Mouse (Mus musculus) limb, embryonic 12.5 days (tissue): ENCODE results near the gene Camta1. TPM values are rescaled to one million over a fixed set of nuclear protein-coding genes. Genes with fewer than 3 reads are reported as not detected.

Source experiments
- ATAC-seq: fragments of 200-750 bp; cut with Nextera tagmentation; 2 replicates; pipeline ENCODE4 v1.8.0; 2017; ENCODE audit warnings: low read depth, moderate TSS enrichment; ENCODE audit not compliant: insufficient number of reproducible peaks, insufficient read depth, low FRiP score, low TSS enrichment
- H3K27ac ChIP-seq: fragments of 300-500 bp; sonication (generic); 2 replicates; pipeline ENCODE4 v1.5.1; 2016; ENCODE audit warnings: mild to moderate bottlenecking, moderate library complexity
- H3K27me3 ChIP-seq: fragments of 300-500 bp; sonication (generic); 2 replicates; pipeline ENCODE4 v1.6.1; 2016; ENCODE audit warnings: mild to moderate bottlenecking, moderate library complexity
- H3K36me3 ChIP-seq: fragments of 300-500 bp; sonication (generic); 2 replicates; pipeline ENCODE4 v1.6.1; 2016; ENCODE audit warnings: mild to moderate bottlenecking, moderate library complexity
- H3K4me1 ChIP-seq: fragments of 300-500 bp; sonication (generic); replicated peaks from 2 replicates; pipeline ENCODE4 v1.6.1; 2016
- H3K4me2 ChIP-seq: fragments of 300-500 bp; sonication (generic); 2 replicates; pipeline ENCODE4 v1.6.1; 2016; ENCODE audit warnings: mild to moderate bottlenecking, moderate library complexity
- H3K4me3 ChIP-seq: fragments of 300-500 bp; sonication (generic); replicated peaks from 2 replicates; pipeline ENCODE4 v1.5.1; 2016; ENCODE audit warnings: mild to moderate bottlenecking
- H3K9ac ChIP-seq: fragments of 300-500 bp; sonication (generic); replicated peaks from 2 replicates; pipeline ENCODE4 v1.6.1; 2016; ENCODE audit warnings: mild to moderate bottlenecking, moderate library complexity
- H3K9me3 ChIP-seq: fragments of 300-500 bp; sonication (generic); 2 replicates; pipeline ENCODE4 v1.6.1; 2016; ENCODE audit warnings: mild to moderate bottlenecking, moderate library complexity
- WGBS: fragments of 180-500 bp; shearing (Covaris S2); methylation state at CpG from one replicate; pipeline ENCODE4 v1.1.7; 2016; 5-methylcytosine and 5-hydroxymethylcytosine counted together
- polyA plus RNA-seq: library from polyadenylated mRNA; unstranded; fragments of >200 nt; fragmentation: Nextera tagmentation; extraction: Ambion mirVana; gene quantifications from 2 replicates; pipeline ENCODE4 v1.2.1, GENCODE M21; 2016

The Camta1 gene
- polyA plus RNA-seq, 1 experiment from 2014 or later: 106 TPM

DNA sequence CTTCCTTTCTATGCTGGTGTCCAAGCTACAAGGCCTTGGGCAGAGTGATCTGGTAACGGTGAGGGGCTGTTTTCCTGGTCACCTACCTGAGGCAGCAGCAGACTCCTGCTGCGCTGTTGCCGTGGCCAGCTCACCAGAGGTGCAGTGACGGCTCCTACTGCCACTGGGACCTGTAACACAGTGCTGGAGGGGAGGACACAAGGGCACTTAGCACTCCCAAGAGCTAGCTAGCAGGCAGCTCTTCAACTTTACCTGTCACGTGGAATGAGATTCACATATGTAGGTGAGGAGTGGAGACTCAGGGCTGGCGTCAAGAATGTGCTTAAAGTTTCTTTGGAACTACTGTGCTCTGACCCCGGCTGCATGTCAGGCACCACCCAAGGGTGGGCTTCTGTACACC, 851.4 kb downstream of the Camta1 start:
- WGBS: 82% methylated on average over 7 of the region's 7 CpGs
- no peak overlapping the region for H3K4me2 ChIP-seq
- no peak overlapping the region for H3K27ac ChIP-seq
- peaks cover 39% of the 10 kb centered on the region for H3K36me3 ChIP-seq
- H3K27me3 ChIP-seq: no peaks in the 10 kb centered on the region
- H3K9ac ChIP-seq: no peak overlapping the region
- no peaks in the 10 kb centered on the region for H3K9me3 ChIP-seq
- H3K4me3 ChIP-seq: no peak overlapping the region
- H3K4me1 ChIP-seq: no peaks in the 10 kb centered on the region
- ATAC-seq: no peak

- H3K4me3 ChIP-seq: no peak overlapping the region
- no peak overlapping the region for H3K9ac ChIP-seq
- H3K27me3 ChIP-seq: no peaks in the 10 kb centered on the region
- no peak for ATAC-seq
- 44% methylated on average over 6 of the region's 6 CpGs for WGBS
- peaks cover 23% of the 10 kb centered on the region for H3K36me3 ChIP-seq
- H3K9me3 ChIP-seq: no peaks in the 10 kb centered on the region
- H3K27ac ChIP-seq: no peak overlapping the region
- H3K4me2 ChIP-seq: no peak overlapping the region
- H3K4me1 ChIP-seq: no peaks in the 10 kb centered on the region
Measured at GRCm38 (mm10) chr4:151006945-151007344, 854.7 kb downstream of the Camta1 start.

GRCm38 (mm10) chr4:151005656-151006318, 855.9 kb downstream of the Camta1 start:
- Histone ChIP-seq H3K4me1 (no peaks in the 10 kb centered on the region), H3K4me3 (no peak overlapping the region), H3K27ac (no peak overlapping the region), H3K27me3 (no peaks in the 10 kb centered on the region; the same call in 1 of the 2 replicates), H3K9ac (no peak overlapping the region), H3K36me3 (peaks cover 22% of the 10 kb centered on the region), H3K4me2 (no peak overlapping the region), H3K9me3 (no peaks in the 10 kb centered on the region)
- WGBS: 92% methylated on average over 13 of the region's 13 CpGs
- no peak for ATAC-seq

GRCm38 (mm10) chr4:151001397-151001796, 860.3 kb downstream of the Camta1 start:
- Histone ChIP-seq H3K4me3 (no peak overlapping the region), H3K4me1 (no peaks in the 10 kb centered on the region), H3K9ac (no peak overlapping the region), H3K9me3 (no peaks in the 10 kb centered on the region), H3K27ac (no peak overlapping the region), H3K36me3 (peaks cover 4% of the 10 kb centered on the region), H3K4me2 (no peak overlapping the region), H3K27me3 (no peaks in the 10 kb centered on the region; the same call in 1 of the 2 replicates)
- 76% methylated on average over 13 of the region's 13 CpGs for WGBS
- ATAC-seq: no peak

DNA sequence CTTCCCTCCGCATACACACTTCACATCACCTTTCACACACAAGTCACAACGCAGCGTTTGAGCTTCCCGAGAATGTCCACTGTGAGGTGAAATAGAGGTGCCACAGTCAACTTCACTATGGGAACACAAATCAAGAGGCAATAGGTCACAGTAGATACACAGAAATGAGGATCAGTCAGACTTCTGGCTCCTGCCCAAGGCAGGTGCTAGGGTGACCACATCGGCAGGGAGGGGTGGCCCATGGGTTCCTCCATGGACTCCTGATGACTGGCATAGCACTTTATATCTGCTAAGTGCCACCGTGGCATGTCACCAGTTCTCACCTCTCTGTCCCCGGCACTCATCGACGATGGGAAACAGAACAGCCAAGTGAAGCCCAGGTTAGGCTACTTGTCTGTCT, 863.0 kb downstream of the Camta1 start:
- Histone ChIP-seq H3K36me3 (no peaks in the 10 kb centered on the region), H3K27ac (no peak overlapping the region), H3K9ac (no peak overlapping the region), H3K27me3 (no peaks in the 10 kb centered on the region; the same call in 1 of the 2 replicates), H3K9me3 (no peaks in the 10 kb centered on the region), H3K4me1 (peaks cover 5% of the 10 kb centered on the region; the same call in 1 of the 2 replicates), H3K4me2 (no peak overlapping the region), H3K4me3 (no peak overlapping the region)
- no peak for ATAC-seq
- 93% methylated on average over 9 of the region's 9 CpGs for WGBS

- no peaks in the 10 kb centered on the region; the same call in 1 of the 2 replicates for H3K27me3 ChIP-seq
- H3K9me3 ChIP-seq: no peaks in the 10 kb centered on the region
- WGBS: 87% methylated on average over 7 of the region's 7 CpGs
- no peaks in the 10 kb centered on the region for H3K36me3 ChIP-seq
- H3K4me3 ChIP-seq: no peak within 1 kb of the TSS
- ATAC-seq: no peak
- peaks cover 5% of the 10 kb centered on the region; the same call in 1 of the 2 replicates for H3K4me1 ChIP-seq
- H3K9ac ChIP-seq: no peak within 1 kb of the TSS
- no peak within 1 kb of the TSS for H3K27ac ChIP-seq
- H3K4me2 ChIP-seq: no peak within 1 kb of the TSS
Measured at GRCm38 (mm10) chr4:150996797-150997196, 864.9 kb downstream of the Camta1 start, which contains the start of gene Uts2. Uts2 (plus strand) TSS chr4:150997097.

DNA sequence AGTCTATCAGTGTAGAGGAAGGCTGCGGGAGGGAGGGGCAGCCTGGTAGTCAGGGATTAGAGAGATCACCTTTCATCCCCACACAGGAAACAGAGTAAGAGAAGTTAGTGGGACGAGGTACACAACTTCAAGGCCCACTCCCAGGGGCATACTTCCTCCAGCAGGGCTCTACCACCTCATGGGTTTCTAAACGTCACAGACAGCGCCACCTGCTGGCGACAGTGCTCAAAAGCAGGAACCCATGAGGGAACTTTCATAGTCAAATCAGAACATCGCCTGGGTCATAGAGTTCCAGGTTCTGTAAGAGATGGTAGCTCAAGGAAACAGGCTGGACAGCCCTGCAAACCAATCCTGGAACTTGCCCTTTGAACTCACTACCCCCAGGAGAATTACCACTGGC, 871.5 kb downstream of the Camta1 start:
- 46% methylated on average over 6 of the region's 6 CpGs for WGBS
- Histone ChIP-seq H3K4me1 (peaks cover 2% of the 10 kb centered on the region; the same call in 1 of the 2 replicates), H3K4me2 (no peak overlapping the region), H3K27ac (no peak overlapping the region), H3K27me3 (no peaks in the 10 kb centered on the region), H3K9ac (no peak overlapping the region), H3K36me3 (no peaks in the 10 kb centered on the region), H3K9me3 (no peaks in the 10 kb centered on the region), H3K4me3 (no peak overlapping the region)
- no peak for ATAC-seq

DNA sequence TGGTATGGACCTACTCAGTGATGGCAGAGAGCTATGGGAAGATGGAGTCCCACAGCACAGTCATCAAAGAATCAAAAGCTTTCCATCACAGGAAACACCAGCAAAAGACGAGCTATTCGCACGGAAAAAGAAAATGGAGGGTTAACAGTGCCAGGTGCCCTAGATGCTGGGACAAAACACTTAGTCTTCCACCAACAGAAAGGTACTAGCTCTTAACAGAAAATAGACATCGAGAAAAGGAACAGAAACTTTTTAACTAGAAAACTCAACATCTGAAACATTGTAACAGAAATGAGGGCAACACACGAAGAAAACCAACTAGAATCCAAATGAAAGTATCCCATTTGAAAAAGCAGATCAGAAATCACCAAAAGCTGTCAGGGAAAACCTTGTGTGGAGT, 881.5 kb downstream of the Camta1 start:
- H3K4me2 ChIP-seq: no peak overlapping the region
- no peak for ATAC-seq
- no peaks in the 10 kb centered on the region for H3K9me3 ChIP-seq
- H3K4me3 ChIP-seq: no peak overlapping the region
- H3K36me3 ChIP-seq: no peaks in the 10 kb centered on the region
- no peak overlapping the region for H3K27ac ChIP-seq
- H3K27me3 ChIP-seq: no peaks in the 10 kb centered on the region
- H3K4me1 ChIP-seq: no peaks in the 10 kb centered on the region
- 89% methylated on average over 5 of the region's 5 CpGs for WGBS
- H3K9ac ChIP-seq: no peak overlapping the region

GRCm38 (mm10) chr4:150979455-150979854, 882.2 kb downstream of the Camta1 start:
- no peak overlapping the region for H3K9ac ChIP-seq
- no peak for ATAC-seq
- 79% methylated on average over 9 of the region's 9 CpGs for WGBS

DNA sequence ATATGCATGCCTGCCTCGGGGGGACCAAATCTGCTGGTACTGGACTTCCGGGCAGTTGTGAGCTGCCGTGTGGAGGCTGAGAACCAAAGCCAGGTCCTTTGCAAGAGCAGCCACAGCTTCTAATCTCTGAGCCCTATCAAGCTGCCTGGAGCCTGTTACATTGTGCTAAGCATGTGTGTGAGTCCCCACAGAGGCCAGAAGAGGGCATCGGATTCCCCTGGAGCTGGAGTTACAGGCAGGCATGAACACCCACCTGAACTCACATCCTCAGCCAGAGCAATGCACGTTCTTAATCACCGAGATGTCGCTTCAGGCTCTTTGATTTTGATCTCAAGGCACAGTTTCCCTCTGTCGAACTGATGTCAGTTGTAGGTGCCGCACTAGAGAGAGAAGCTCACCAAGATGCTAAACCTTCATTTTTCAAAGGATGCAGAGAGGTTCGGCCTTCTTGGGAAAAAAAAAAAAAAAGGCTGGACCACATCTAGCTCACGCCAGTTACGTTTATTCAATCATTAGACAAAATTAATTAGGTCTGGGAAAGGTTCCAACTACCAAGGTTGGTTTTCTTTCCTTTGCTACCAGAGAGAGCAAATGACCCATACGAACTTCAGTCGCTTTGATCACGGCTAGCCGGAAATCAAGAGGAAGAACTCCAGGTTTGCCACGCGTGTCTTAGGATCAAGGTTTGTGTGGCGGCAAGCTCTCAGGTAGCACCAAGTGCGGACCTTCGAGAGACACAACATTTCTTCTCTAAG, 883.3 kb downstream of the Camta1 start:
- Histone ChIP-seq H3K9me3 (no peaks in the 10 kb centered on the region), H3K27ac (no peak overlapping the region), H3K4me3 (no peak overlapping the region), H3K36me3 (no peaks in the 10 kb centered on the region), H3K9ac (no peak overlapping the region), H3K4me2 (no peak overlapping the region), H3K4me1 (no peaks in the 10 kb centered on the region), H3K27me3 (no peaks in the 10 kb centered on the region)
- no peak for ATAC-seq
- 91% methylated on average over 21 of the region's 21 CpGs for WGBS

More at GRCm38 (mm10) chr4:150979455-150979854, 882.2 kb downstream of the Camta1 start:
- Histone ChIP-seq H3K4me1 (no peaks in the 10 kb centered on the region), H3K27me3 (no peaks in the 10 kb centered on the region), H3K27ac (no peak overlapping the region), H3K4me2 (no peak overlapping the region), H3K9me3 (no peaks in the 10 kb centered on the region), H3K36me3 (no peaks in the 10 kb centered on the region), H3K4me3 (no peak overlapping the region)

DNA sequence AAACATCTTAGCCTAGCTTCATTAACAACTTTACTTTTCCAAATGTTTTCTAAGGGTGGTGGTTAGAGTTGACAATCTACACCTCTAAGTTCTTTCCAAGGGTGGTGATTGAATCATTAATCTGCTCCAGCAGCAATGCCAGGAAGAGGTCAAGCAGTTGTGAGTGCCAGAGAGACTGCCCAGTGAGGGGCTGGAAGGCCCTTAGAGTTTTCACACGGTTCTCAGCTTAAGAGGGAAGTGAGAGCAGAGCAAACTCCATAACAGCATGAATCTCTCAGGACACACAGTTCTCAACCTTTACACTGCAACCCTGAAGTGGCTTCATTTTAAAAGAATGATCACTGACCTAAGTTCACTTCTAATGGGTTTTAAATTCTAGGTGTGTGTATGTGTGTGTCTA, 886.5 kb downstream of the Camta1 start:
- Histone ChIP-seq H3K27ac (no peak overlapping the region), H3K9me3 (no peaks in the 10 kb centered on the region), H3K27me3 (no peaks in the 10 kb centered on the region), H3K4me2 (no peak overlapping the region), H3K4me1 (no peaks in the 10 kb centered on the region), H3K4me3 (no peak overlapping the region), H3K9ac (no peak overlapping the region), H3K36me3 (no peaks in the 10 kb centered on the region)
- no peak for ATAC-seq
- WGBS: 21% methylated on average over 1 of the region's 1 CpGs
